Mouse (Mus musculus) midbrain, embryonic 12.5 days (tissue): ENCODE measurements around the gene Cbarp. TPM values are rescaled to one million over a fixed set of nuclear protein-coding genes. Genes with fewer than 3 reads are reported as not detected.
"Not testable (repeated sequence)": the region's sequence is repeated elsewhere in the genome, so short reads cannot be mapped to it uniquely, and the experiment has no call there.

Source experiments
- ATAC-seq: fragments of 200-750 bp; cut with Nextera tagmentation; 2 replicates; pipeline ENCODE4 v1.8.0; 2017; ENCODE audit warnings: low read depth, moderate TSS enrichment, moderate library complexity; ENCODE audit not compliant: low FRiP score
- H3K27ac ChIP-seq: fragments of 300-500 bp; sonication (generic); replicated peaks from 2 replicates; pipeline ENCODE4 v1.5.1; 2016; ENCODE audit warnings: mild to moderate bottlenecking
- H3K27me3 ChIP-seq: fragments of 300-500 bp; sonication (generic); 2 replicates; pipeline ENCODE4 v1.6.1; 2016; ENCODE audit warnings: mild to moderate bottlenecking
- H3K36me3 ChIP-seq: fragments of 300-500 bp; sonication (generic); 2 replicates; pipeline ENCODE4 v1.6.1; 2016
- H3K4me1 ChIP-seq: fragments of 300-500 bp; sonication (generic); 2 replicates; pipeline ENCODE4 v1.6.1; 2016
- H3K4me2 ChIP-seq: fragments of 300-500 bp; sonication (generic); replicated peaks from 2 replicates; pipeline ENCODE4 v1.6.1; 2016; ENCODE audit warnings: mild to moderate bottlenecking, moderate library complexity
- H3K4me3 ChIP-seq: fragments of 300-500 bp; sonication (generic); 2 replicates; pipeline ENCODE4 v1.5.1; 2016; ENCODE audit warnings: mild to moderate bottlenecking
- H3K9ac ChIP-seq: fragments of 300-500 bp; sonication (generic); replicated peaks from 2 replicates; pipeline ENCODE4 v1.6.1; 2016; ENCODE audit warnings: mild to moderate bottlenecking, moderate library complexity
- H3K9me3 ChIP-seq: fragments of 300-500 bp; sonication (generic); 2 replicates; pipeline ENCODE4 v1.6.1; 2016; ENCODE audit warnings: mild to moderate bottlenecking
- WGBS: fragments of 180-500 bp; shearing (Covaris S2); methylation state at CpG from one replicate; pipeline ENCODE4 v1.1.7; 2016; 5-methylcytosine and 5-hydroxymethylcytosine counted together
- polyA plus RNA-seq: library from polyadenylated mRNA; unstranded; fragments of >200 nt; fragmentation: Nextera tagmentation; extraction: Ambion mirVana; gene quantifications from 2 replicates; pipeline ENCODE4 v1.2.1, GENCODE M21; 2016

Gene Cbarp
- polyA plus RNA-seq, 1 experiment from 2014 or later, result 19.3 TPM

- WGBS, result 68% methylated on average over 1 of the region's 1 CpGs
- Histone ChIP-seq H3K4me1 (peaks cover 72% of the 10 kb centered on the region), H3K27ac (0 out of 2 replicates have a peak overlapping the region, but pooled peaks have one; percentile 99)
Observed at GRCm38 (mm10) chr10:80169070-80169469, 28.4 kb upstream of the Cbarp start.

GRCm38 (mm10) chr10:80168038-80168661 is 27.5 kb upstream of the Cbarp start:
- Histone ChIP-seq H3K9me3 (no peaks in the 10 kb centered on the region), H3K4me2 (peak overlapping the region; percentile 94), H3K27me3 (peaks cover 6% of the 10 kb centered on the region; the same call in 1 of the 2 replicates), H3K27ac (peak overlapping the region; percentile 99), H3K4me3 (peak overlapping the region; percentile 94), H3K4me1 (peaks cover 69% of the 10 kb centered on the region), H3K9ac (peak overlapping the region; percentile 99), H3K36me3 (peaks cover 31% of the 10 kb centered on the region)
- ATAC-seq, result peak; percentile 52
- WGBS, result under 1% methylated on average over 44 of the region's 48 CpGs

More at GRCm38 (mm10) chr10:80169070-80169469, 28.4 kb upstream of the Cbarp start:
- H3K27me3 ChIP-seq, result peaks cover 1% of the 10 kb centered on the region; the same call in 1 of the 2 replicates
- no peak for ATAC-seq
- no peaks in the 10 kb centered on the region for H3K9me3 ChIP-seq
- H3K4me3 ChIP-seq, result peak overlapping the region; percentile 94
- H3K4me2 ChIP-seq, result peak overlapping the region; percentile 94
- H3K9ac ChIP-seq, result peak overlapping the region; percentile 99
- peaks cover 31% of the 10 kb centered on the region for H3K36me3 ChIP-seq

DNA sequence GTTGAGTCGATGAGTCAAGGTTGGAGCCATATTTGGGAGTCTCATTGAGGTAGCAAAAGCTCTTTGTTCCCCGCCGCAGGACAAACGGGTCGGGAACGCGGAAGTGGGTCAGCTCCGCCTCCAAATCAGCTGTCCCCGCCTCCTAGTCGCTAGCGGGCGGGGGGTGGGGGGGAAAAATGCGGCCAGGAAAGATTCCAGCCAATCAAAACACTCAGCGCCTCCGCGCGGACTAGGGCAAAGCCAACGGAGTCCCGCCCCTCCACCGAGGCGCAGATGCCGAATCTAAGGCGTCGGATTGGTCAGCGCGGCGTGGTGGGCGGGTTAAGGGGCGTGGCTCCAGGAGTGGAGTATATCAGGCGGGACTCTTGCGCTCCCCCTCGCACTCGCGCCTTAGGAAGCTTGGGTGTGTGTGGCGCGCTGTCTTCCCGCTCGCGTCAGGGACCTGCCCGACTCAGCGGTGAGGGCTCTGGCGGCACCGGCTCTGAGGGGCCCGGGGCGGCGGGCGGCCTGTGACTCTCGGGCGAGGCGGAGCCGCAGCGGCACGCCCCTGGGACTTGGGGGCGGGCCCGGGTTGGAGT is 26.9 kb upstream of the Cbarp start:
- peak; percentile 89 for ATAC-seq
- Histone ChIP-seq H3K27ac (peak overlapping the region; percentile 99), H3K4me2 (peak overlapping the region; percentile 94), H3K9me3 (no peaks in the 10 kb centered on the region), H3K9ac (peak overlapping the region; percentile 99), H3K4me3 (peak overlapping the region; percentile 94), H3K4me1 (peaks cover 67% of the 10 kb centered on the region), H3K36me3 (peaks cover 29% of the 10 kb centered on the region), H3K27me3 (peaks cover 6% of the 10 kb centered on the region; the same call in 1 of the 2 replicates)
- WGBS, result under 1% methylated on average over 55 of the region's 55 CpGs

DNA sequence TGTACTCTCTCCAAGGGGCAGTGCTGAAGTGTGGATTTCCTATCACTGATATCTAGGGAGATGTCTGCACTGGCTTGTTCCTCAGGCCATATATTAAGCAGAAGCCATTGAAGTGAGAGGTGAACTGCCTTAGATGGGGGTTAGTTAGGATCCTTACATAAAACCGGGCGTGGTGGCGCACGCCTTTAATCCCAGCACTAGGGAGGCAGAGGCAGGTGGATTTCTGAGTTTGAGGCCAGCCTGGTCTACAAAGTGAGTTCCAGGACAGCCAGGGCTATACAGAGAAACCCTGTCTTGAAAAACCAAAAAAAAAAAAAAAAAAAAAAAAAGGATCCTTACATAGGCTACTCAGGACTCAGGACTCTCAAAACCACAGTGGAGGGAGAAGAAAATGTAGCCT is 25.5 kb upstream of the Cbarp start:
- 85% methylated on average over 4 of the region's 4 CpGs for WGBS
- ATAC-seq, H3K27me3 ChIP-seq, H3K9me3 ChIP-seq: not testable (repeated sequence)
- Histone ChIP-seq H3K27ac (peak overlapping the region; percentile 77), H3K4me3 (peak overlapping the region; percentile 13; the same call in 1 of the 2 replicates), H3K9ac (peak overlapping the region; percentile 43), H3K36me3 (peaks cover 15% of the 10 kb centered on the region), H3K4me1 (peaks cover 66% of the 10 kb centered on the region), H3K4me2 (peak overlapping the region; percentile 57)

- peaks cover 6% of the 10 kb centered on the region; the same call in 1 of the 2 replicates for H3K27me3 ChIP-seq
- peaks cover 69% of the 10 kb centered on the region for H3K4me1 ChIP-seq
- no peak for ATAC-seq
- H3K9me3 ChIP-seq, result no peaks in the 10 kb centered on the region
- H3K36me3 ChIP-seq, result peaks cover 9% of the 10 kb centered on the region
- peak within 1 kb of the TSS; percentile 94 for H3K4me2 ChIP-seq
- peak within 1 kb of the TSS; percentile 94 for H3K4me3 ChIP-seq
- 12% methylated on average over 20 of the region's 20 CpGs for WGBS
- peak within 1 kb of the TSS; percentile 99 for H3K27ac ChIP-seq
- peak within 1 kb of the TSS; percentile 45 for H3K9ac ChIP-seq
Observed at GRCm38 (mm10) chr10:80165392-80166128, 24.9 kb upstream of the Cbarp start, which contains the start of gene Cirbp. Gene Cirbp, plus strand, starts transcription at chr10:80165985.

DNA sequence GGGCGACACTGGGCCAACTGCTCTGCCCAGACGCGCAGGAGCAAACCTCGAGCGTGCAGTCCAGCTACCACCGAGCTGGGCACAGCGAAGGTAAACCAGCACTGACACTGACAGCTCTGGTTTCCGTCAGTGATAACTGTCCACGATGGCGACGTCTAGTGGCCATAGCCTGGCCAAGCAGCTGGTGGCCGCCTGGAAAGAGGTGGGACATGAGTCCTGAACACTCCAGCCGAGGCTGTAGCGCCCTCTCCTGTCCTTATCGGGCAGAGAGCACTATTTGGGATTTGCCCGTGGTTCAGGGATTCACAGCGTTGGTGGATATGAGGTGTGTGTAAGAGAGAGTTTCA is 24.3 kb upstream of the Cbarp start:
- Histone ChIP-seq H3K9ac (peak overlapping the region; percentile 45; the same call in 1 of the 2 replicates), H3K36me3 (peaks cover 3% of the 10 kb centered on the region), H3K4me1 (peaks cover 69% of the 10 kb centered on the region), H3K9me3 (no peaks in the 10 kb centered on the region), H3K4me3 (peak overlapping the region; percentile 35), H3K27me3 (peaks cover 6% of the 10 kb centered on the region; the same call in 1 of the 2 replicates), H3K4me2 (peak overlapping the region; percentile 57), H3K27ac (peak overlapping the region; percentile 77)
- 1% methylated on average over 17 of the region's 17 CpGs for WGBS
- peak; percentile 24 for ATAC-seq

GRCm38 (mm10) chr10:80164161-80164997 is 23.7 kb upstream of the Cbarp start:
- Histone ChIP-seq H3K9ac (peak overlapping the region; percentile 45), H3K4me3 (peak overlapping the region; percentile 35), H3K4me2 (peak overlapping the region; percentile 57), H3K9me3 (no peaks in the 10 kb centered on the region), H3K27me3 (peaks cover 6% of the 10 kb centered on the region; the same call in 1 of the 2 replicates), H3K4me1 (peaks cover 67% of the 10 kb centered on the region), H3K27ac (peak overlapping the region; percentile 74), H3K36me3 (no peaks in the 10 kb centered on the region)
- ATAC-seq, result no peak
- 12% methylated on average over 40 of the region's 44 CpGs for WGBS

- no peaks in the 10 kb centered on the region for H3K36me3 ChIP-seq
- H3K4me1 ChIP-seq, result peaks cover 67% of the 10 kb centered on the region
- no peak overlapping the region for H3K4me2 ChIP-seq
- WGBS, result 76% methylated on average over 8 of the region's 8 CpGs
- no peak overlapping the region for H3K4me3 ChIP-seq
- H3K27me3 ChIP-seq, result peaks cover 6% of the 10 kb centered on the region; the same call in 1 of the 2 replicates
- H3K9ac ChIP-seq, result no peak overlapping the region
- H3K9me3 ChIP-seq, result no peaks in the 10 kb centered on the region
- H3K27ac ChIP-seq, result no peak overlapping the region
- ATAC-seq, result no peak
Observed at GRCm38 (mm10) chr10:80163721-80164120, 23.1 kb upstream of the Cbarp start.

GRCm38 (mm10) chr10:80162716-80163299 is 22.2 kb upstream of the Cbarp start:
- ATAC-seq, result no peak
- Histone ChIP-seq H3K27me3 (peaks cover 6% of the 10 kb centered on the region; the same call in 1 of the 2 replicates), H3K27ac (0 out of 2 replicates have a peak overlapping the region, but pooled peaks have one; percentile 4), H3K4me1 (peaks cover 71% of the 10 kb centered on the region), H3K4me3 (no peak overlapping the region; the same call in 1 of the 2 replicates), H3K9ac (no peak overlapping the region), H3K9me3 (no peaks in the 10 kb centered on the region), H3K36me3 (no peaks in the 10 kb centered on the region), H3K4me2 (no peak overlapping the region)
- WGBS, result 75% methylated on average over 6 of the region's 6 CpGs

GRCm38 (mm10) chr10:80162243-80162608 is 21.6 kb upstream of the Cbarp start:
- H3K27ac ChIP-seq, result no peak overlapping the region; the same call in 1 of the 2 replicates

More at GRCm38 (mm10) chr10:80162243-80162608, 21.6 kb upstream of the Cbarp start:
- Histone ChIP-seq H3K4me3 (no peak overlapping the region), H3K27me3 (peaks cover 6% of the 10 kb centered on the region; the same call in 1 of the 2 replicates), H3K9me3 (no peaks in the 10 kb centered on the region), H3K9ac (no peak overlapping the region), H3K4me2 (no peak overlapping the region), H3K36me3 (peaks cover 4% of the 10 kb centered on the region), H3K4me1 (peaks cover 76% of the 10 kb centered on the region)
- ATAC-seq, result no peak
- WGBS, result 78% methylated on average over 3 of the region's 3 CpGs
